Mouse (Mus musculus): Measurements from ENCODE around the gene Tas2r102. TPM values are rescaled to one million over a fixed set of nuclear protein-coding genes. Genes with fewer than 3 reads are reported as not detected.

The Tas2r102 gene
- not detected for total RNA-seq (2021)
- long read RNA-seq, experiment 1: 0 reads
- long read RNA-seq, experiment 2: 0 reads

DNA sequence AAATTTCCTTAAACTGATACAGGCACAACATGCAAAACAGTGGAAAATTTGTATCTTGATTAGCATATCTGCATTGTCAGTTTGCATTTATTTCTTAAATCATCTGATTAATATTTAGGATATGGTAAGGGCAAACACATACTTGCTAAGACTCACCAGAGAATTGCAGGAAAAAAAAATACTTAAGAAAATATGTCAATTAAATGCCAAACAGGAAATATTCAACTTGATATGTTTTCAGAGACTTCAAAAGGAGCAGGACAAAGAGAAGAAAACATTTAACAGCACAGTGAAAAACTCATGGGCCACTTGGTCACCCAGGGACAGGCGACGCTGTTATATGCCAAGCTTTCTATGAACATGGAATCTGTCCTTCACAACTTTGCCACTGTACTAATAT lies at the start of gene Tas2r102:
TSS of gene Tas2r102 (plus strand) at position 301 of the 400 bp plus-strand sequence.
- no peak for DNase-seq

- DNase-seq: no peak
Observed at GRCm38 (mm10) chr6:132737935-132738334, 24.0 kb upstream of the Tas2r102 start, which contains the start of gene Tas2r115. Tas2r115 (minus strand) TSS chr6:132738035.

GRCm38 (mm10) chr6:132750206-132750605 lies 11.7 kb upstream of the Tas2r102 start:
- DNase-seq: no peak

- DNase-seq: no peak
Observed at GRCm38 (mm10) chr6:132754430-132754829, 7.5 kb upstream of the Tas2r102 start, which contains the start of gene Tas2r124. Tas2r124 (plus strand) TSS chr6:132754730.

DNA sequence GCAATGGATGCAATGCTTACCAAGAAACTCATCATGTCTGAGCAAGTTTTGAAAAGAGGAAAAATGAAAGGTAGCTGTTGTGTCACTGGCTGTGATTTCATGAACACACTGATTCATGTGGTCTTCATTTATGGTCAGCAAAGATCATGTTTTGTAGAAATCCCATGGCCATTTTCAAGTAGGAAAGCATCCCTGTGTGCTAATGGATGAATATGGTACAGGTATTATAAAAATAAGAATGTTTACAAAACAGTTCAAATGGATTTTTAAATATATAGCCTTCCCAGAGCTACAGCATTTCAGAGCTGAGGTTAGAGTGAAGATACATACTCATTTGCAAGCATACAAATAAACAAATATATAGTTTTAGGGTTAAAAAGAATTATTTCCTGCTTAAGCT lies 16.1 kb downstream of the Tas2r102 start, which contains the start of gene Tas2r136:
TSS of gene Tas2r136 (minus strand) at position 101 of the 400 bp plus-strand sequence.
- no peak for DNase-seq

GRCm38 (mm10) chr6:132795393-132795792 lies 33.5 kb downstream of the Tas2r102 start:
- no peak for DNase-seq

- no peak for DNase-seq
Observed at GRCm38 (mm10) chr6:132802518-132802917, 40.6 kb downstream of the Tas2r102 start, which contains the start of gene Tas2r117. Tas2r117 (plus strand) TSS chr6:132802818.

Other genes with a start within 250 kb of the Tas2r102 start
- not detected for gene Prh1, start 192.3 kb upstream of the Tas2r102 start, total RNA-seq (2021)
- gene Prp2, start 166.2 kb upstream of the Tas2r102 start, total RNA-seq (2021): not detected
- not detected for gene A630073D07Rik, start 110.6 kb upstream of the Tas2r102 start, total RNA-seq (2021)
- not detected for gene Tas2r120, start 105.2 kb upstream of the Tas2r102 start, total RNA-seq (2021)
- gene Tas2r121, start 61.1 kb upstream of the Tas2r102 start, total RNA-seq (2021): not detected
- not detected for gene Tas2r122, start 50.2 kb upstream of the Tas2r102 start, total RNA-seq (2021)
- not detected for gene Tas2r115, start 24.1 kb upstream of the Tas2r102 start, total RNA-seq (2021)
- not detected for gene Tas2r124, start 7.4 kb upstream of the Tas2r102 start, total RNA-seq (2021)
- not detected for gene Tas2r136, start 16.0 kb downstream of the Tas2r102 start, total RNA-seq (2021)
- gene Tas2r117, start 40.7 kb downstream of the Tas2r102 start, total RNA-seq (2021): not detected
- gene Tas2r123, start 85.0 kb downstream of the Tas2r102 start, total RNA-seq (2021): not detected
- gene Tas2r116, start 93.3 kb downstream of the Tas2r102 start, total RNA-seq (2021): not detected
- gene Tas2r110, start 105.9 kb downstream of the Tas2r102 start, total RNA-seq (2021): not detected
- gene Tas2r113, start 130.9 kb downstream of the Tas2r102 start, total RNA-seq (2021): not detected
- gene Tas2r125, start 147.5 kb downstream of the Tas2r102 start, total RNA-seq (2021): not detected
- not detected for gene Tas2r129, start 189.0 kb downstream of the Tas2r102 start, total RNA-seq (2021)
- not detected for gene Tas2r131, start 195.8 kb downstream of the Tas2r102 start, total RNA-seq (2021)
- not detected for gene Tas2r109, start 218.8 kb downstream of the Tas2r102 start, total RNA-seq (2021)